Mouse (Mus musculus) small intestine, adult 2 months (tissue): Measurements from ENCODE around the gene Gpr137b.
"Not testable (repeated sequence)": the region's sequence is repeated elsewhere in the genome, so short reads cannot be mapped to it uniquely, and the experiment has no call there.

Experiments used
- CTCF ChIP-seq: fragments of 200-500 bp; IDR thresholded peaks from 2 replicates; pipeline ENCODE4 v1.5.1; 2012; ENCODE audit warnings: low read depth, mild to moderate bottlenecking, control low read depth, inconsistent platforms, low read length, moderate library complexity, mixed read lengths; ENCODE audit not compliant: insufficient replicate concordance, insufficient read length; ENCODE audit errors: extremely low read depth
- POLR2A ChIP-seq: fragments of 200-500 bp; IDR thresholded peaks from 2 replicates; pipeline ENCODE4 v1.6.1; 2012; ENCODE audit warnings: low read depth, mild to moderate bottlenecking, control low read depth, inconsistent platforms, low read length, moderate library complexity

- TF ChIP-seq CTCF, POLR2A: not testable (repeated sequence)
These were observed 29.5 kb upstream of the Gpr137b start for GRCm38 (mm10) chr13:13423301-13423700.
